Mouse (Mus musculus) liver, adult (tissue): ENCODE measurements around the gene Mcm6.

Experiments
- GATA4 ChIP-seq: IDR thresholded peaks from 2 replicates; pipeline ENCODE4 v1.6.1; 2014; ENCODE audit warnings: mild to moderate bottlenecking, low read length; ENCODE audit not compliant: insufficient replicate concordance

The Mcm6 gene

DNA sequence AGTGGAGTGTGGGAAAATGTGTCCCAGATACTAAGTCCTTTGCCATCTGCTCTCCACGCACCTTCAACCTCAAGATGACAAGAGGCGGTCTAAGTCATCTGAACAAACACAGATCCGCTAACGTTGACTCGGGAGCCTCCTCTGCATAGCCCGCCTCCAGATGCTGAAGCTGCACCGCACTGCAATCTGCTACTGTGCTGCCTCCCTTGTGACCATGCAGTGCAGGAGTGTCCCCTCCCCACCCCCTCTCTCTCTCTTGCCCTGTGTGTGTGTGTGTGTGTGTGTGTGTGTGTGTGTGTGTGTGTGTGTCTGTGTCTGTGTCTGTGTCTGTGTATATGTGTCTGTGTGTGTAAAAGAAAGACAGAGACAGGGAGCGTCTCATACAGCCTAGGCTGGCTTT, 64.2 kb downstream of the Mcm6 start:
- no peak for TF ChIP-seq GATA4

DNA sequence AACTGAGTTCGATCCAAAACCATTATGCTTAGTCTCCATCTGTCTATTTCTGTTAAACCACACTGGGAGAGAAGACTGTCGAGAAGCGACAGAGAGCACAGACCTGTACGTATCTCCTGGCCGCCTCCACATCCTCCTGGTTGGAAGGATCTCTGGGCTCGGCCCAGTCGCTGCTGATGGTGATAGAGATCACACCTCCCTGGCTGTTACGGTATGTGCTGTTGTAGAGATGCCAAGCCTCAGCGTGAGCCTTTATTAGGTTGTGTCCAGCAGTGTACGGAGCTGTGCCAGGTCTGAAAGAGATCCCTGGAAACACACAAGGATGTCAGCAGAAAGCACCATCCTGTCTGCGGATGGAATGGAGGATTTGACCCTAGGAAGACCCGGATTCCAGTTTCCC, 65.9 kb downstream of the Mcm6 start:
- no peak for TF ChIP-seq GATA4

DNA sequence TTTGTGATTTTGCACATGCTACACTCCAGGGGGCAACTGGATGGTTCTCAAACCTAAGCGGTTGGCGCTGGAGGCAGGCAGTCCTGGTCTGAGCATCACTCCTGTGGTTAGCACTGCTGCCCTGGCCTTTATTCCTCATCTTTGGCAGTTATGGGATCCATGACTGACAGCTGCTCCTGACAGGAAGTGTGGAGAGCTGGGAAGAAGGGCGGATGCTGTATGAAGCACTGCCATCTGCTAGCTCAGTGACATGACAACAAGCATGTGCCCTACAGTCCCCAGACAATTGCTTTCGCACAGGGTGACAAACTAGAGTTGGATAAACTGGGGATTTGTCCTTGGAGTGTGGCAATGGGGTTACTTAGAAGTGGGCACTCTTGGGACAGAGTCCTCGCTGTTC, 69.2 kb downstream of the Mcm6 start:
- TF ChIP-seq GATA4: no peak

DNA sequence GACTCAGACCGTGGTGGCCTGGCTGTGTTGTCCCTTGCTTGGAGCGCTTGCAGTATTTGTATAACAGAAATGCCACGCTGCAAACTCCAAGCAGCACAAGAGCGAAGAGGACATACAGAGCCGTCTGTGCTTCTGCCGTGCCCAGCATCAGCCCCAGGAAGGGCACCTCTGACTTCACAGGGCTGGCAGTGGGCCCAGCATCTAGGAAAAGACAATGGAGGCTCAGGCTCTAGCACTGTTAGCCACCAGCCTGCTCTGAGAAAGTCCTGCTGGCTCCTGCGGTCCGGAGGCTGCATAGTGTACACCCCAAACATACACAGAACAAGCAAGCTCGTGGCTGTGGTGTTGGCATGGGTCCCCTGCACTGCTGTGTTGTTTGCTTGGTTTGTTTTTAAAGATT, 74.3 kb downstream of the Mcm6 start:
- TF ChIP-seq GATA4: no peak

DNA sequence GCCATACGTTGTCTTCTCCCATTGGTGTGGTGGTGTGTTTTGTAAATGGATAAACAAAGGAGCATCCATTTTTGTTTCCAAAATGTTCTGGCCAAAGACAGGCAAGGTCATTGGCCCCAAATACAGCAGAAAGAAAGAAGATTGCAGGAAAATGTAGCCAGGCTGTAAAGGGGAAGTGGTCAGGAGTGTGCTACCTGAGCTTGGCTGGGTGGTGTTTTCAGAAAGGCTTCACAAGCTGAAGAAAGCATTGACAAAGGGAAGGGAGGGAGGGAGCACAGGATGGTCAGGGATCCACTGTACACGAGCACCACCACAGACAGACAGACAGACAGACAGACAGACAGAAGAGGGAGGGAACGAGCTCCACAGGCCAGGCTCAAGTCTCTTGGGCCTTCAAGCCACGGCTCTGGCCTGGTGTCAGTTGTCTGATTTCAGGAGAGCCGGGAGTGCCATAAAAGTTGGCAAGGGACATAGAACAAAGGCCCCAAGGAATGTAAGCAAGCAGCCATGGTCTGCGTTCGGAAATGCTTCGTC, 75.2 kb downstream of the Mcm6 start:
- no peak for TF ChIP-seq GATA4

DNA sequence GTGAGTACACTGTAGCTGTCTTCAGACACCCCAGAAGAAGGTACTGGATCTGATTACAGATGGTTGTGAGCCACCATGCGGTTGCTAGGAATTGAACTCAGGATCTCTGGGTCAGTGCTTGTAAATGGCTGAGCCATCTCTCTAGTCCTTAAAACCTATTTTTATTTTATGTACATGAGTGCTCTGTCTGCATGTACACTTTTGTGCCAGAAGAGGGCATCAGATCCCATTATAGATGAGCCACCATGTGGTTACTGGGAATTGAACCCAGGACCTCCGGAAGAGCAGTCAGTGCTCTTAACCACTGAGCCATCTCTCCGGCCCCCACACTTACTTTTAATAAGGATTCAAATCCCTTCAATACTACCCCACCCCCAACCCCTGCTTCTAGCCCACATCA, 76.5 kb downstream of the Mcm6 start:
- no peak for TF ChIP-seq GATA4

DNA sequence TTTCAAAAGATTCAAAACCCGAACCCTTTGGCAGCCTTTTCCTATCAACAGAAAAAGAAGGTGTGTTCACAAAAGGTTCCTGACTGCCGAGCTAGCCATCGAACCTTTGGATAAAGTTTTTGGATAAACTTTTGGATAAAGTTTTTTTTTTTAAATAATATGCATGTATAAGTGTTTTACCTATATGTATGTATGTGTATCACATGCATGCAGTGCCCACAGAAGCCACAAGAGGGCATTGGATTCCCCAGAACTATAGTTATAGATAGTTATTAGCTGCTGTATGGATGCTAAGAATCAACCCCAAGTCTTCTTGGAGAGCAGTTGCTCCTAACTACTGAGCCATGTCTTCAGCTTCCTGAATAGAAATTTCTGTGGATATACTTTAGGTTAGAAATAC, 77.7 kb downstream of the Mcm6 start:
- no peak for TF ChIP-seq GATA4
